Mouse (Mus musculus) intestine, embryonic 16.5 days (tissue): ENCODE results near the gene Matn1. TPM values are rescaled to one million over a fixed set of nuclear protein-coding genes. Genes with fewer than 3 reads are reported as not detected.

ENCODE experiments used
- ATAC-seq: fragments of 200-750 bp; cut with Nextera tagmentation; 2 replicates; pipeline ENCODE4 v1.8.0; 2017; ENCODE audit warnings: moderate TSS enrichment, moderate library complexity
- H3K27ac ChIP-seq: fragments of 300-500 bp; sonication (generic); 2 replicates; pipeline ENCODE4 v1.5.1; 2014; ENCODE audit warnings: mild to moderate bottlenecking, low read length
- H3K27me3 ChIP-seq: fragments of 300-500 bp; sonication (generic); replicated peaks from 2 replicates; pipeline ENCODE4 v1.6.1; 2014; ENCODE audit warnings: low read length, control low read depth, mixed read lengths; ENCODE audit not compliant: control insufficient read depth, insufficient read depth
- H3K36me3 ChIP-seq: fragments of 300-500 bp; sonication (generic); 2 replicates; pipeline ENCODE4 v1.6.1; 2014; ENCODE audit warnings: low read length, control low read depth; ENCODE audit not compliant: control insufficient read depth, insufficient read depth
- H3K4me1 ChIP-seq: fragments of 300-500 bp; sonication (generic); 2 replicates; pipeline ENCODE4 v1.6.1; 2014; ENCODE audit warnings: low read length, control low read depth, mixed read lengths; ENCODE audit not compliant: control insufficient read depth, insufficient read depth
- H3K4me2 ChIP-seq: fragments of 300-500 bp; sonication (generic); 2 replicates; pipeline ENCODE4 v1.6.1; 2014; ENCODE audit warnings: low read depth, low read length, control low read depth
- H3K4me3 ChIP-seq: fragments of 300-500 bp; sonication (generic); 2 replicates; pipeline ENCODE4 v1.5.1; 2014; ENCODE audit warnings: mild to moderate bottlenecking, low read length
- H3K9ac ChIP-seq: fragments of 300-500 bp; sonication (generic); 2 replicates; pipeline ENCODE4 v1.6.1; 2014; ENCODE audit warnings: low read depth, low read length
- H3K9me3 ChIP-seq: fragments of 300-500 bp; sonication (generic); 2 replicates; pipeline ENCODE4 v1.6.1; 2016; ENCODE audit warnings: low read length, control low read depth; ENCODE audit not compliant: control insufficient read depth
- WGBS: fragments of 180-500 bp; shearing (Covaris S2); extraction: QIAGEN DNeasy Blood & Tissue Kit; methylation state at CpG from one replicate; pipeline ENCODE4 v1.1.7; 2014; 5-methylcytosine and 5-hydroxymethylcytosine counted together
- polyA plus RNA-seq: library from polyadenylated mRNA; unstranded; fragments of >200 nt; fragmentation: Nextera tagmentation; extraction: Ambion mirVana; gene quantifications from 2 replicates; pipeline ENCODE4 v1.2.1, GENCODE M21; 2015

Gene Matn1
- polyA plus RNA-seq, 1 experiment from 2014 or later, result not detected

GRCm38 (mm10) chr4:130960118-130960734 is 16.0 kb downstream of the Matn1 start:
- H3K9me3 ChIP-seq, result no peaks in the 10 kb centered on the region
- no peaks in the 10 kb centered on the region for H3K36me3 ChIP-seq
- no peaks in the 10 kb centered on the region for H3K27me3 ChIP-seq
- no peaks in the 10 kb centered on the region for H3K4me1 ChIP-seq
- ATAC-seq, result no peak
- 29% methylated on average over 9 of the region's 9 CpGs for WGBS
- no peak overlapping the region for H3K9ac ChIP-seq
- H3K4me3 ChIP-seq, result no peak overlapping the region
- no peak overlapping the region for H3K27ac ChIP-seq
- H3K4me2 ChIP-seq, result no peak overlapping the region

- Histone ChIP-seq H3K9me3 (no peaks in the 10 kb centered on the region), H3K4me2 (no peak overlapping the region), H3K27ac (no peak overlapping the region), H3K27me3 (no peaks in the 10 kb centered on the region), H3K4me3 (no peak overlapping the region), H3K4me1 (no peaks in the 10 kb centered on the region), H3K9ac (no peak overlapping the region), H3K36me3 (no peaks in the 10 kb centered on the region)
- WGBS, result 94% methylated on average over 1 of the region's 1 CpGs
- no peak for ATAC-seq
Measured at GRCm38 (mm10) chr4:130971278-130971677, 27.1 kb downstream of the Matn1 start.

- Histone ChIP-seq H3K27me3 (no peaks in the 10 kb centered on the region), H3K36me3 (no peaks in the 10 kb centered on the region), H3K4me3 (no peak overlapping the region), H3K4me1 (no peaks in the 10 kb centered on the region), H3K4me2 (no peak overlapping the region), H3K9ac (no peak overlapping the region), H3K9me3 (no peaks in the 10 kb centered on the region), H3K27ac (no peak overlapping the region)
- ATAC-seq, result no peak
- 60% methylated on average over 5 of the region's 5 CpGs for WGBS
Measured at GRCm38 (mm10) chr4:130972421-130972829, 28.2 kb downstream of the Matn1 start.

GRCm38 (mm10) chr4:130973332-130974263 is 29.4 kb downstream of the Matn1 start:
- Histone ChIP-seq H3K9ac (no peak overlapping the region), H3K9me3 (no peaks in the 10 kb centered on the region), H3K27ac (no peak overlapping the region), H3K4me1 (no peaks in the 10 kb centered on the region), H3K27me3 (no peaks in the 10 kb centered on the region), H3K4me3 (no peak overlapping the region), H3K36me3 (no peaks in the 10 kb centered on the region), H3K4me2 (no peak overlapping the region)
- no peak for ATAC-seq
- WGBS, result 68% methylated on average over 19 of the region's 19 CpGs

- no peaks in the 10 kb centered on the region for H3K27me3 ChIP-seq
- H3K9ac ChIP-seq, result no peak overlapping the region
- H3K4me3 ChIP-seq, result no peak overlapping the region
- H3K4me1 ChIP-seq, result no peaks in the 10 kb centered on the region
- H3K36me3 ChIP-seq, result no peaks in the 10 kb centered on the region
- H3K4me2 ChIP-seq, result no peak overlapping the region
- H3K27ac ChIP-seq, result no peak overlapping the region
- 62% methylated on average over 3 of the region's 3 CpGs for whole genome bisulfite sequencing
- ATAC-seq, result no peak
- no peaks in the 10 kb centered on the region for H3K9me3 ChIP-seq
Measured at GRCm38 (mm10) chr4:130978981-130979380, 34.8 kb downstream of the Matn1 start.

GRCm38 (mm10) chr4:130984416-130985182 is 40.4 kb downstream of the Matn1 start:
- no peak for ATAC-seq
- H3K27me3 ChIP-seq, result no peaks in the 10 kb centered on the region
- H3K27ac ChIP-seq, result no peak overlapping the region
- 67% methylated on average over 17 of the region's 17 CpGs for WGBS
- H3K4me3 ChIP-seq, result no peak overlapping the region
- no peak overlapping the region for H3K4me2 ChIP-seq
- H3K9me3 ChIP-seq, result no peaks in the 10 kb centered on the region
- no peak overlapping the region for H3K9ac ChIP-seq
- H3K36me3 ChIP-seq, result no peaks in the 10 kb centered on the region
- no peaks in the 10 kb centered on the region for H3K4me1 ChIP-seq

GRCm38 (mm10) chr4:130987046-130987445 is 42.9 kb downstream of the Matn1 start:
- H3K4me1 ChIP-seq, result no peaks in the 10 kb centered on the region
- H3K4me3 ChIP-seq, result no peak overlapping the region
- H3K9me3 ChIP-seq, result no peaks in the 10 kb centered on the region
- WGBS, result 78% methylated on average over 4 of the region's 4 CpGs
- no peak overlapping the region for H3K27ac ChIP-seq
- H3K4me2 ChIP-seq, result no peak overlapping the region
- no peaks in the 10 kb centered on the region for H3K27me3 ChIP-seq
- no peaks in the 10 kb centered on the region for H3K36me3 ChIP-seq
- no peak for ATAC-seq
- H3K9ac ChIP-seq, result no peak overlapping the region

GRCm38 (mm10) chr4:130988219-130988839 is 44.1 kb downstream of the Matn1 start:
- Histone ChIP-seq H3K4me1 (no peaks in the 10 kb centered on the region), H3K9me3 (no peaks in the 10 kb centered on the region), H3K9ac (no peak overlapping the region), H3K36me3 (no peaks in the 10 kb centered on the region), H3K4me3 (no peak overlapping the region), H3K4me2 (no peak overlapping the region), H3K27me3 (no peaks in the 10 kb centered on the region), H3K27ac (no peak overlapping the region)
- 76% methylated on average over 6 of the region's 6 CpGs for WGBS
- peak; percentile 53; the same call in 1 of the 2 replicates for ATAC-seq

- H3K9ac ChIP-seq, result no peak overlapping the region
- ATAC-seq, result no peak
Measured at GRCm38 (mm10) chr4:130989146-130989545, 45.0 kb downstream of the Matn1 start.

More at GRCm38 (mm10) chr4:130989146-130989545, 45.0 kb downstream of the Matn1 start:
- Histone ChIP-seq H3K4me1 (no peaks in the 10 kb centered on the region), H3K4me3 (no peak overlapping the region), H3K4me2 (no peak overlapping the region), H3K27ac (no peak overlapping the region), H3K36me3 (no peaks in the 10 kb centered on the region), H3K9me3 (no peaks in the 10 kb centered on the region), H3K27me3 (no peaks in the 10 kb centered on the region)
- WGBS, result 74% methylated on average over 9 of the region's 9 CpGs
